Mouse (Mus musculus) natural killer cell, adult 2 months (primary cell): ENCODE data around the gene Cd2.

ENCODE experiments used
- DNase-seq, 2 experiments: peaks; one replicate each; pipeline ENCODE4 v3.0.0; 2022; ENCODE audit warnings: low spot score in 2 of 2

Cd2 gene

DNA sequence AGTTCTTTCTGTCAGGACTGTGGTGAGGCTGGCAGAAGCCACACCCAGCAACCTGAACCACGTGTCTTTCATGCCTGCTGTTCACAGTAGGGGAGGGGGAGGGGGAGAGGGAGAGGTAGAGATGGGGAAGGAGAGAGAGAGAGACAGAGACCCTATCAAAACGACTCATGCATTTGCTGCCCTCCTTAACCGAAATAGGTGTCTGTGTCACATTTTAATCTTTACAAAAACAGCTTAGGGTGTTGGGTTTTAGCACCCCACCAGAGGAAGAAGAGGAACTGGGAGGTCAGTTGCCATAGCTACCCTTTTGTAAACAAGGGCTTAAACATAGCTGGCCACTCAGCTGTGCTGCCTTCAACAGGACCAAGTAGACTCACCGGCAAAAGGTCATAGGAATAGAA, at the start of gene Cd2:
TSS of gene Cd2 (minus strand) at position 29 of the 401 bp plus-strand sequence.
- peak; percentile 74 to 80 for DNase-seq

DNA sequence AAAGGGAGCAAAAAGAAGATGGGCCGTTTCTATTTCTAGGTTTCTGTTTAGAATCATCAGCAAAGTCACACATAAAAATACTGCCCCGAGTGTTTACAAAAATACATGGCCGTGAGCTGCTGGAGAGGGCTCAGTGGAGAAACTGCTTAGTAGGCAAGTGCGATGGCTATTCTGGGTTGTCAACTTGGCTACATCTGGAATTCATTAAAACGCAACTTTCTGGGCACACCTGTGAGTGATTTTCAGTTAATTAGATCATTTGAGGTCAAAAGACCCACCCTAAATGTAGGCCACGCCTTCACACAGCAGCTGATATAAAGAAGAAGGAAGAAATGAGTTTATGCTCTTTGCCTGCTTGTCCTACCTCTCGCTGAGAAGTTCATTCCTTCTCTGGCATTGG, 40.9 kb upstream of the Cd2 start:
- DNase-seq: no peak

DNA sequence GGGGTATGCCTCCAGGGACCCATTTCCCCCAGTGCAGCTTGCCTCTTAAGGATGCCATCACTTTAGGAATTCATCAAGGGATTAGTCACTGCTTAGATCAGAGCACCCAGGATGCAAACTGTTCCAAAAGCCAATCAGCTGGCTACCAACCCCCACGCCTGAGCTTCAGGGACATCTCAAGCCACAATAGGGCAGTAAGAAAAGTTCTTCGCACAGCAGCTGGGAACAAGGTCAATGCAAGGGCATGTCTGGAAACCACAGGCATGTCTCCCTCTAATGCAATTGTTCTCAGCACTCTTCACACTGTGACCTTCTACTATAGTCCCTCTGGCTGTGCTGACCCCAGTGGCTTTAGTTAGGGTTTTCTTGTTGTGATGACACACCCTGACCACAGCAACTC, 39.5 kb upstream of the Cd2 start:
- DNase-seq: no peak

DNA sequence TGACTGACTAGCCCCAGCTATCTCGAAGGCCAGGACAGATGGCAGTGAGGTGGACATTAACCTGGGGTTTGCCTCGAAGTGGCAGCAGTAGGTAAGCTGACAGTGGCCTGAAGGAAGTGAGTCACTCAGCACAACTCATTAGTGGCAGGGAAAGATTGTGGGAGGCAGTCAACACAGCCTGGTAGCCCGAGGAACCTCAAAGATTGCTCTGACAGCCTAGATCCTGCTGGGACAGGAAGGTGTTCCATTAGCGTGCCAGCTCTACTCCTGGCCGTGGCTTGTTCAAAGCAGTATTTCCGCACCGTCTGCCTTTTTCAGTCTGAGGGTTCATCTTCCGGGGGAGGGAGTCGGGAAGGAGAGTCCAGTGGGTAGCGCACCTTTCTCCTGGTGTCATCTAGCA, 34.7 kb upstream of the Cd2 start:
- no peak for DNase-seq

DNA sequence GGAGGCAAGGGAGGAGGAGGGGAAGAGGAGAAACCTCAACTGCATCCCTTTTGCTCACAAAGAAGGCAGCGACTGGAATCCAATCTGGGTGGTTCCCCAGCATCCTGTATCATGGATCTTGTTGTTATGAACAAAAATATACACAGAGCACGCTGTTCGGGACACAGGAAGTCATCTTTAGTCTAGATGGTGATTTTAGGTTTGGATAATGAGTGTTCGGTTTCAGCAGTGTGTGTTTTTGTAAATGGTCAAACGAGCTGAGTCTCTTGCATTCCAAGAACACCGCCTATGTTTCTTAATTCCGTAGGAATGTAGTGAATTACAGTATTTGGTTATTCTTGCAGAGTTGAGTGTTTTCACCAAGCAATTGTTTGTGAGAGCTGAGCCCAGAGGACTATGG, 33.1 kb upstream of the Cd2 start:
- DNase-seq: no peak

DNA sequence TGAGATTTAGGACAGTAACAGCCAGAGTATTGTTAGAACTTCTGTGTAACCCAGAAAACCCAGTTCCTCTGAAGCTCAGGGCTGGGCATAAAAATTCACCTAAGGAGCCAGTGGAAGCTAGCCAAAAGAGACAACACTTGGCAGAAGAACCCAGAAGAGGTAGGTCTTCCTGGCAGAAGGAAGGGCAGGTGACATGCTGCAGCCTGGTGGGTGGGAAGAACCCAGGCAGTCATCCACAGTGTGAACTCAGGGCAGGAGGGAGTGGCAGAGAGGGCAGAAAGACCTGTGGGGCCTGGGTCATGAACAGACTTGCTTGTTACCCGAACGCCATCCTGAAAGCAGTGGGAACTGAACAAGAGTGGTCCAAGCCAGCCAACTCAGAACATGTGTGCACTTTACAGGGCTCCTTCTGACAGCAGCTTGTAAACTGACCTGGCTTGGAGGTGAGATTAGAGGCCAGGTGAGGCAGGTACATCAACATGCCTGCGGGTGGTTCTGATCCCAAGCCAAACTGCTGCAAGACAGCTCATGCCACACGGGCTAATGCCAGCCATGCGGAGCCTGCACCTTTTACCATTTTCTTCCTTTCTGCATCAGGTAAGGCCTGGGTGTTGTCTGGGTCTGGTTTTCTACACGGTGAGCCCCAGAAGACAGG, 30.9 kb upstream of the Cd2 start:
- no peak for DNase-seq

DNA sequence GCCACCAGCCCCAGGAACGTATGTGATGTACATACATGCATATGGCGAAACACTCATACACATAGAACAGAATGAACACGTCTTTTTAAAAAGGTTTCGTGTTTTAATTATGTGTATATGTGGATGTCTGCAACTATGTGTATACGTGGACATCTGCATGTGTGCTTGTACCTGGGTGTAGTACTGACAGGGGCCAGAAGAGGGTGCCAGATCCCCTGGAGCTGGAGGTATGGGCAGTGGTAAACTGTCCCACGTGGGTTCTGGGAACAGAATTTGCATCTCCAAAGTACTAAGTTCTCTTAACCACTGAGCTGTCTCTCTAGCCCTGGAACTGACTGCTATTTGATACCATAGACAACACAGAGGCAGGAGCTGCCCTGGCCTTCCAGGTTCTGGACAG, 30.4 kb upstream of the Cd2 start:
- peak in 1 of 2 experiments; percentile 23 for DNase-seq

DNA sequence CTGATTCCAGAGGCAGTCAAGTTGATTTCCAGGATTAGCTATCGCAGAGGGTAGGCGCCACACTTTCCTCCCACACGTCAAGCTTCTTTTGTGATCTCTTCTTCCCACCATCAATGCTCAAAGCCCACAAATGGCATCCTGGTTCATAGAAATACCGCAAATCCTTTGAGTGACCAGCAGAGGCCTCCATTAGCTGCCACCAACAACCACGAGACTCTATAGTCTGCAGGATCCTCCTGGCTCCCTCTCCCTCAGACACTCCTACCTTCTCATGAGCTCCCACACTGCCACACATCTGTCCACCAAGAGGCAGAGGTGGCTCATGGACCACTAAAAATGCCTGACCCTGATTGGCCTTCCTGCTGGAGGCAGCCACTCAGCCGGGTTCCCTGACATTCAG, 27.2 kb upstream of the Cd2 start:
- no peak for DNase-seq

DNA sequence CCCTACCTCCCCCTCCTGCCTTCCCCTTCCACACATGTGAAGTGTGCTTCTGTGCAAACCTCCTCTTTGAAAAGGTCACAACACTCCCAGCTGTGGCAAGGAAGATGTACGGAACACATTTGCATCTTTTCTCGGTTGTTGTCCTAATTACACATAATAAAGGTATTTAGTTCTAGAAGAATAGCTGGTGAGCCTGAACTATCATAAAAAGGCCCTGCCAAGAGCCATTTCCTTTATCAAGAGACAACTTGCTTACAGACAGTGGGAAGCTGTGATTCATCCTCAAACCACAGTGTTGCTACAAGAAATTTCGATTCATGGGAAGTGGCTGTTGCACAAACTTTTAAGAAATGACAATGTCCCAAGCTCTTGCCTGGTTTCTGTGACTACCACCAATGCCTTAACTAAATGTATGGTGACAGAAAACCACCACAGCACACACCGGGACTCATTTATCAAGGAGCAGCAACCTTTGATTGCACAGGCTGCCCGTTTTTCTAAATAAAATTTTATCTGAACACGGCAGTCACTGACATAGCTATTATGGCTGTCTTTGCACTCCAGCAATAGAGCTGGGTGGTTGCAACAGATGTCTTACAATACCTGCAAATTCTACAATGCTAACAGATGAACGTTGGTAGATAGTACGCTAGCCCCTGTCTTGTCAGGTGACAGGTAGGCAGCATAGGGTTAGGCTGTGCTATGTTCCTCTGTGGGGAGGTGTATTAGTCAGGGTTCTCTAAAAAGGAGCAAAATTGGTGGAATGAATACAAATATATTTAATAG, 25.7 kb upstream of the Cd2 start:
- DNase-seq: no peak

DNA sequence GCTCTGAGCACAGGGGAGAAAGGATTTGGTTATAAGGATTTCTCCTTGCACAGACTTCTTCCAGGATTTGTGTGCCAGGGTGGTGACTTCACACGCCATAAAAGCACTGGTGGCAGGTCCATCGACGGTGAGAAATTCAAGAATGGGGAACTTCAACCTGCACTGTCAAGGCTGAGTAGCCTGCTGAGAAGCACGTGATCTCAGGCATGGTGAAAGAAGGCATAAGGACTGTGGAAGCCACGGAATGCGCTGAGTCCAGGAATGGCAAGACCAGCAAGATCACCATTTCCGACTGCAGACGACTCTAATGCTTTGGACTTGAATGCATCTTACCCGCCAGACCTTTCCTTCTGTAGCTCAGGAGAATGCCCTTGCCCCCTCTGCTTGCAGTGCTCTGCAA, 23.2 kb upstream of the Cd2 start:
- no peak for DNase-seq

DNA sequence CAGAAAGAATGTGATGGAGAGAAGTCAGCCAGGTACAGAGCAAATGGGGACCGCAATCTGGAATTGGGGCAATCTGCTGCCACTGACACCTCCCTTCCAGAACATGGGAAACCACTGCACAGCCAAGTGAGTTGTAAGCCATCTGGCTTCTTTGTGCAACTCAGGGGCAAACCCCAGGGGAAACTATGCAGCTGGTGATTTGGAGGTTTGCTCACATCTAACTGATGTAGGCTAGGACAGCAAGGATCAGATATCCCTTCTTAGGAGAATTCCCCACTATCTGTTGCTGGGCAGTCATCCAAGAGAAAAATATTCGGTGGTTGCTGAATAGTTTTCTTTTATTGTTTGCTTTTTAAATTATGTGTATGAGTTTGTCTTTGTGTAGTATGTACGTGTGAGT, 21.9 kb upstream of the Cd2 start:
- no peak for DNase-seq

DNA sequence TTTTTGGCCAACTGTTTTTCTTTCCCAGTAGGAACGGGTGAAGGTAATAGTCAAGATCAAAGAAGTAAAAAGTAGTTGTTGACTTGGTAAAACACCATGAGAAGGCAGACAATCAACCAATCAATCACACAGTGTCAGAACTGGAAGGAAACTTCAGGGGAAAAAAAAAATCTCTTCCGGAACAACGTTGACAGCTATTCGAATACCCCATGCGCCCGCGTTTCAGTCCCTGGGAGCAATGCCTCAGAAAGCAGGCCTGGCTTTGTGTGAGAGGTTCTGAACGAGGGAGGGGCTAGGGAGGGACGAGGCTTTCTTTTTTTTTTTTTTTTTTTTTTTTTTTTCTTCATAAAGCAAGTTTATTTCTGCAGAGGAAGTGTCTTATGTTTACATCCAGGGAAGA, 18.4 kb upstream of the Cd2 start:
- no peak for DNase-seq

DNA sequence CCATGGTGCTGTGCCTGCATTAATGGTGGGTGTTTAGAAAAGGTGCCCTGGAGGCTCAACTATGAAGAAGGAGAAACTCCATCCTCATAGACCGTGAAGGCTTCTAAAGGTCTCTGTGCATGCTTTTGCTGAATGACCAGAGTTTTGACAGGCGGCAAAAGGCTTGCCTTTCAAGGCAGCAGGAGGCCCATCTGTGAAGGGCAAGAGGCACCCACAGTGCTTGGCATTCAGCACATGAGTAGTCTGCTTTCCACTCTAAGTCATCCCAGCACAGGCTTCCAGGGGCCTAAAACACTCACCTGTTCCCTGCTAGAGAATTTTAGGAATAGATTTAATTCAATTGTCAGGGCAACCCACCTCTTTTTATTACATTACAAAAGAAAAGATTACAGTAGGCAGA, 17.3 kb upstream of the Cd2 start:
- no peak for DNase-seq

DNA sequence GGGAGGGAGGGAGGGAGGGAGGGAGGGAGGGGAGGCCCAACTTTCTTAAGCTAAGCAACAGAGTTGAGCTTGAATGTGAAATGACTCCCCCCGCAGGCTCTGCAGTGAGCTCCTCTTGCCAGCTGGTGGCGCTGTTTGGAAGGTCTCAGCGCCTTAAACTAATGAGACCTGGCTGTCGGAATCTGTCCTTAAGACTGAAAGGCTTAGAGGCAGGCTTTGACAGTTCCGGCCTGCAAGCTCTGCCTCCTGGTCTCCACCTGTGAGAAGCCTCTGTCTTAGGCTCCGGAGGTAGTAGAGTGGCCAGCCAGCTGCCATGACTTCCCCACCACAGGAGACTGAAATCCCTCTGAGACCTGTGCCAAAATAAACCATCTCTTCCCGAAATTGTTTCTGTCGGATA, 16.4 kb upstream of the Cd2 start:
- peak; percentile 56 to 62 for DNase-seq

DNA sequence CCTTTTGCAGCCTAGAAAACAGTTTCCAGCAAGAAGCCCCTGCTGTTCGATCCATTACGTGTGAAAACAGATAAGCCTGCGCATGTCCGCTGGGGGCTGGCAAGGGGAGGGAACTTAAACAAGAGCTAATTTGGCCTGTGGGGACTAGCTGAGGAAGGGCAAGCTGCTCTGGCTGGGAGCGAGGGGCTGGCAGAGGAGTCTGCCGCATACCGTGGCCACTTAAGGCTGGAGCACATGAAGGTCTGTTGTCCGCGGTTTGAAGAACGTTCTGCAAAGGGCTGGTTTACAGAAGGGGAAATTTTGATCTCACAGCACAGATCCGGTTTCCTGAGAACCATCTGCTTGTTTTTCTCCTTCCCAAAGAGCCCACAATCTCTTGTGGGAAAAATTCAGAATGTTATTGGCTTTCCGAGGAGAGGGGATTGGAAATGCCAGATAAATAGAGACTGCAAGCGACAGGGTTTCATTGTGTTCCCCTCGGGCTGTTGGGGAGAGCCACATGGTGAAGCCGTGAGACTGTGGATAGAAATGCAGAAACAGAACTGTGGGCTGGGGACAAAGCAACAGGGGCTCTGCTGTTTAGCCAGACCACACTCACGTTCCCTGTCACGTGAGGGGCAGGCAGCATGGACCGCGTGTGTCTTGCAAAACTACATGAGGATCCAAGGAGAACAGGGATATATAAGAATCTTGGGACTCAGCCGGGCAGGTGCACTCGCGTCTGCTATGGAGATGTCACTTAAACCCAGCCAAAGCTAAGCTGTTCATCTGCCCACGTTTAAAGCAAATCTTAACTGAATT, 12.7 kb upstream of the Cd2 start:
- peak in 1 of 2 experiments; percentile 51 for DNase-seq

DNA sequence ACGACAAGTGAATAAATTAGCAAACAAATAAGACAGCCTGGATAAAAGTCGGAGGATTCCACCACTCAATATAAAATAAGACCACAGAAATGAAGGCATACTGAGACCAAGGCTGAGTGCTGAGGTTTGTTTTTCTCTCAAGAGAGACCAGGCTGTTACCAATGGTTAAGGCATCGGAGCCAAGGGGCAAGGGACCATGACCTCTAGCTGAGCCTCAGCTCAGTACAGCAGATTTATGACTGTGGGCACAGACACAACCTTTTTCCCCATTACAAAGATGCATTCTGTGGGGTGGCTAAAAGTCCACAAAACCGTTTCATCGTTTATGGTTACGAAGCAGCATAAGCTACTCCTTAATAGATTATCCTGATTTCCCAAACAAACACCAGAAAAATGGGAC, 11.9 kb upstream of the Cd2 start:
- no peak for DNase-seq

DNA sequence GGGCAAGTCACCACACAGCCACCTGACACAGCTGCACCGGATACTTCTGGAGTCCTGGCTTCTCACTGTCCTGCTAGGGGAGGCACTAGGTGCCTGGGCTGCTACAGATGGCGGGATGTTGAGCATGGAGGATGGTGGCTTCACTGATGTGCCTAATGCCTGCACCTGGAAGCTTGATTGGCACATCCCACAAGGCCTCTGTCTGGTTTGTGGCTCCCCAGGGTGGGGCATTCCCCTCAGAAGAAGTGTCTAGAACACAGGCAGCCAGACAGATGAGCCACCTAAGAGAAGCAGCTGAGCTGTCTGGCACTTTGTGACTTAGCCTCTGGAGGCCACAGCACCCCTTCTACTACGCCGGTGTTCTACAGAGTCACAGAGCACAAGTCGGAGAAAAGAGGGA, 9.5 kb upstream of the Cd2 start:
- peak; percentile 79 to 84 for DNase-seq

DNA sequence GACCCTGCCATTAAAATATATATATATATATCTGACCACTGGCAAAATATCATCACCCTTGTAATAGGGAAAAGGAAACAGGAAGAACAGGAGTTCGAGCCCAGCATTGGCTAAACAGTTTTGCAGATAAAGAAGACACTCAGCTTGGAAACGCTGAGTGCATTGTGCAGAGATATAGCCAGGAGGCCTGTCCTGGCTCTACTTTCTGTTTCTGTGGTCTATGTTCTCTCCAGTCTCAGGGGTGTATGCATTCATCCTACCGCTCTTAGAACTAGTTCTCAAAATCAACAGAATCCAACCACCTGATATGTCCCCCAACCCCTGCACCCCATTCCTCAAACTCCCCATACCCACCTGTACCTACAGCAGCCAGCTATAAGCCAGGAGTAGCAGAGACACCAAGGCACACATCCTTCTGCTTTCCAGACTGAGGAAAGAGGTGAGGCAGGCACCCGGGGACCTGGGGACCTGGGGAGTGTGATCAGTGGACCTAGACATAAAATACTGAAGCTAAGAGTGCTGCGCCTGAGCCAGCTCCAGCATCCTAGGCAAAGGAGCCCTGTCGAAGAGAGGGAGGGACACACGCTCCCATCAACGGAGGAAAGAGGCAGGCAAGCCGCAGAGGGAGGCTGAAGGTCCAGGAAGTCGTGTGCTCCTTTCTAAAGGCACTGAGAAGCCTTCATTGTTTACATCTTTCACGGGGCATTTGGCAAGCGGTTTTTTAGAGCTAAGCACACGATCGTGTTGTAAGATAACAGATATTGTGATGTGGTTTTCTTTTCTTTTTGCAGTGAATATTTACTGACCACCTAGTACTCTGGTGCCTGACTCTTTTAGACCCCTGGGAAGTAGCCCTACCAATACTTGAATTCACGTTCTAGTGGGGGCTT, 8.4 kb upstream of the Cd2 start:
- peak; percentile 58 to 72 for DNase-seq

DNA sequence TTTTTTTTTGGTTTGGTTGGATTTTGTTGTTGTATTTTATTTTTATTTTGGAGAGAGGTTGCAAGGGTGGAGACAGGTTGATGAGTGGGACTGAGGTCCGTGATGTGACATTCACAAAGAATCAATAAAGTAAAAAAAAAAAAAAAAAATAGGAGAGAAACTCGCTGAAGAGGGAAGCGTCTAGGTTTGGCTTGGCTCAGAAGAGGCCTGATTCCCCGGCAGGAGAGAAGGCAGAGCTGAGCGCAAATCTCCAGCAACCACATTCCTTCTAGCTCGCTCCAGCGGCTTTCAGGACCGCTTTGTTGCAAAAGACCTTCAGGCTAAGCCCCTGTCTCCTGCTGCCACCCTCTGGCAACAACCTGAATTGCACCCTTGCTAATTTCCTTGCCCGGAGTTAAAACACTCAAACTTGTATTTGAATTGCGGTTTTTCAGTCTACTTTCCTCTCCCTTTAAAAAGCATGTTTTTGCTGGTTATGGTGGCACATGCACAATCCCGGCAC, 7.7 kb upstream of the Cd2 start:
- DNase-seq: peak; percentile 87 to 88

DNA sequence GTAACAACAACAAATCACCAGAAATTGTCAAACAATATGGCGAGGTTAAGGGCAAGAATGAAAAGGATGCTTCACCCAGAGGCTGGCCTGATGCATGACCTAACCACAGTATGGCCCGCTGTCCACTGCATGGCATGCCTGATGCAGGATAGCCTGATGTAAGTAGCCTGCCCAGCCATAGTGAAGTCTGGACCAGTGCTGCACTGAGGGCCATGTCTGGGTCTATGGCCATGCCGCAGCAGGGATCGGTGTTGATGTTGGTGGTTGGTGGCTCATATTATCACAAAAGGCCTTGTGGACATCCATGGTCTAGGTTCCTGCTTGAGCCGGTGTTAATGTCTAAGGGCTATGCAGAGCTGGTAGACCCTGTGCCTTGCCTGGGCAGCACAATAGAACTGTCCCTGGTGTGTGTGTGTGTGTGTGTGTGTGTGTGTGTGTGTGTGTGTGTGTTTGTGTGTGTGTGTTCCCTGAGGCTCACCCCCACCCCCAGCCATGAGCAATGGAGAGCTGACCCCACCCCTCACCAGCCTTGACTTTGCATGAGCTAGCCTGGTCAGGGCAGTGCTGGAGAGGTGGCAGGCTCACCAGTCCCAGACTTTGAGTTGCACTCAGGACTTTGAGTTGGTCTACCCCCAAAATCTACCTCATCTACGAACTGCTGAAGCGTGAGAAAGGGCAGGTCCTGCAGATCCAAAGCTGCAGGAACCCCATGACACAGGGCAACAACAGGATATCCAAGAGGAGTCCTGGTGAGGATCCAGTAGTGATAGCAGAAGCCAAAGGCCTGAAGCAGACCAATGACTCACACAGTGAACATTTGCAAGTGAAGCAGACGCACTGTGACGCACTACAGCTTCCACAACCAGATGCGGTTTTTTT, 7.0 kb upstream of the Cd2 start:
- no peak for DNase-seq
